9 mouse cellular contexts compared by ENCODE assay signal in genomic region chr14:24311110-24311509, GRCm38 (mm10). TPM values are rescaled to one million over a fixed set of nuclear protein-coding genes. Genes with fewer than 3 reads are reported as not detected.
DNase-seq lines count a peak whose midpoint lies in the region; ATAC-seq and TF ChIP-seq lines count a peak whose summit lies in the region.
"Had no signal": no experiment of that assay in that cellular context is flagged by ENCODE, and none has a peak within 500 bp of the region (broad histone marks: within the 10 kb centered on the region; RNA-seq: fewer than 3 reads in every experiment).

No protein-coding gene starts in this region.

- H3K27ac ChIP-seq in forebrain, postnatal 0 days (ENCODE audit: low read depth, low read length) = no peak overlapping the region
- H3K27ac ChIP-seq in forebrain, embryonic 15.5 days (replicated peaks) = no peak overlapping the region
- H3K27ac ChIP-seq in cerebellum, adult 2 months (ENCODE audit: insufficient read depth, low read length) = no peak overlapping the region
- no peak overlapping the region for H3K27ac ChIP-seq in midbrain, postnatal 0 days (ENCODE audit: low read depth, low read length)
- H3K27ac ChIP-seq in thymus, adult 2 months (ENCODE audit: control insufficient read depth, insufficient read depth, low read length) = no peak overlapping the region

- intact Hi-C loops in gastrocnemius, postnatal 14 days (cut with DNase I; ENCODE audit: low total_unique reads) = no loop called here

- H3K4me3 ChIP-seq in forebrain, postnatal 0 days (ENCODE audit: low read depth, low read length) = no peak overlapping the region
- no peak overlapping the region for H3K4me3 ChIP-seq in forebrain, embryonic 15.5 days
- H3K4me3 ChIP-seq in cerebellum, adult 2 months (replicated peaks; ENCODE audit: insufficient read depth, low read depth, low read length) = no peak overlapping the region
- no peak overlapping the region for H3K4me3 ChIP-seq in midbrain, postnatal 0 days (ENCODE audit: low read depth, low read length)
- no peak overlapping the region for H3K4me3 ChIP-seq in thymus, adult 2 months (ENCODE audit: control insufficient read depth, insufficient read depth, low read length)
- H3K4me3 ChIP-seq: megakaryocyte, embryonic 14.5 days had no signal

- H3K9ac ChIP-seq in forebrain, postnatal 0 days = no peak overlapping the region
- H3K9ac ChIP-seq in forebrain, embryonic 15.5 days (replicated peaks) = no peak overlapping the region
- H3K9ac ChIP-seq in midbrain, postnatal 0 days (replicated peaks; ENCODE audit: low read length, poor library complexity, severe bottlenecking) = no peak overlapping the region

- no peak for TF ChIP-seq POLR2A in cerebellum, adult 2 months (IDR thresholded peaks at IDR 0.05; ENCODE audit: borderline replicate concordance, insufficient read depth, low read length)
- no peak for TF ChIP-seq POLR2A in thymus, adult 2 months (IDR thresholded peaks at IDR 0.05; ENCODE audit: control insufficient read depth, extremely low read depth, insufficient read depth, low read length, poor library complexity)

- TF ChIP-seq CTCF in forebrain, postnatal 0 days (IDR thresholded peaks at IDR 0.05; ENCODE audit: low read depth) = peak; percentile 88
- peak; percentile 71 for TF ChIP-seq CTCF in cerebellum, adult 2 months (IDR thresholded peaks at IDR 0.05; ENCODE audit: borderline replicate concordance, insufficient read depth, low read depth, low read length)
- TF ChIP-seq CTCF in midbrain, postnatal 0 days (IDR thresholded peaks at IDR 0.05) = peak; percentile 93
- TF ChIP-seq CTCF in thymus, adult 2 months (IDR thresholded peaks at IDR 0.05; ENCODE audit: borderline replicate concordance, control insufficient read depth, extremely low read depth, insufficient read depth, low read length, poor library complexity) = no peak

- peak; percentile 66 for DNase-seq in forebrain, postnatal 0 days
- peak; percentile 1 for DNase-seq in MEL-GATA-1-ER (ENCODE audit: extremely low read depth, low read depth)
- peak; percentile 41 to 57 for DNase-seq in cerebellum, adult 2 months
- DNase-seq in gastrocnemius, postnatal 14 days = peak; percentile 38
- peak; percentile 54 to 62 for DNase-seq in layer of hippocampus, postnatal 36 days
- DNase-seq in midbrain, postnatal 0 days (ENCODE audit: low spot score) = peak; percentile 70
- DNase-seq in thymus, adult 2 months = peak; percentile 57

- H3K4me2 ChIP-seq in forebrain, postnatal 0 days (ENCODE audit: low read depth) = no peak overlapping the region
- H3K4me2 ChIP-seq in forebrain, embryonic 15.5 days (replicated peaks) = no peak overlapping the region
- H3K4me2 ChIP-seq in midbrain, postnatal 0 days (ENCODE audit: low read depth, low read length, poor library complexity, severe bottlenecking) = no peak overlapping the region

- no peaks in the 10 kb centered on the region for H3K4me1 ChIP-seq in forebrain, postnatal 0 days (ENCODE audit: insufficient read depth)
- no peaks in the 10 kb centered on the region for H3K4me1 ChIP-seq in forebrain, embryonic 15.5 days
- H3K4me1 ChIP-seq in cerebellum, adult 2 months (ENCODE audit: control insufficient read depth, insufficient read depth, low read length) = no peaks in the 10 kb centered on the region
- no peaks in the 10 kb centered on the region for H3K4me1 ChIP-seq in midbrain, postnatal 0 days (ENCODE audit: insufficient read depth, low read length)
- H3K4me1 ChIP-seq in thymus, adult 2 months (replicated peaks; ENCODE audit: control insufficient read depth, insufficient read depth, low read length) = no peaks in the 10 kb centered on the region
- H3K4me1 ChIP-seq: megakaryocyte, embryonic 14.5 days had no signal

- no peaks in the 10 kb centered on the region for H3K9me3 ChIP-seq in forebrain, postnatal 0 days (ENCODE audit: low read length)
- H3K9me3 ChIP-seq in forebrain, embryonic 15.5 days = no peaks in the 10 kb centered on the region
- no peaks in the 10 kb centered on the region for H3K9me3 ChIP-seq in midbrain, postnatal 0 days (ENCODE audit: low read length)
- H3K9me3 ChIP-seq: megakaryocyte, embryonic 14.5 days had no signal

- WGBS in forebrain, postnatal 0 days = 48% methylated on average over 3 of the region's 3 CpGs
- WGBS in forebrain, embryonic 15.5 days = 43% methylated on average over 3 of the region's 3 CpGs
- WGBS in cerebellum, adult 2 months = 33% methylated on average over 3 of the region's 3 CpGs
- 47% methylated on average over 3 of the region's 3 CpGs for WGBS in midbrain, postnatal 0 days
- 34% methylated on average over 3 of the region's 3 CpGs for WGBS in thymus, adult 2 months

- no peaks in the 10 kb centered on the region for H3K27me3 ChIP-seq in forebrain, postnatal 0 days (ENCODE audit: insufficient read depth, low read length)
- no peaks in the 10 kb centered on the region for H3K27me3 ChIP-seq in forebrain, embryonic 15.5 days
- no peaks in the 10 kb centered on the region for H3K27me3 ChIP-seq in cerebellum, adult 2 months (ENCODE audit: control insufficient read depth, insufficient read depth, low read length)
- H3K27me3 ChIP-seq in midbrain, postnatal 0 days (ENCODE audit: insufficient read depth, low read length) = no peaks in the 10 kb centered on the region
- H3K27me3 ChIP-seq in thymus, adult 2 months (ENCODE audit: control insufficient read depth, insufficient read depth, low read length) = no peaks in the 10 kb centered on the region

- no peak for ATAC-seq in forebrain, postnatal 0 days
- ATAC-seq in forebrain, embryonic 15.5 days (replicated peaks) = no peak
- no peak for ATAC-seq in midbrain, postnatal 0 days (ENCODE audit: low FRiP score)

- no peaks in the 10 kb centered on the region for H3K36me3 ChIP-seq in forebrain, postnatal 0 days (ENCODE audit: insufficient read depth)
- H3K36me3 ChIP-seq in forebrain, embryonic 15.5 days = no peaks in the 10 kb centered on the region
- no peaks in the 10 kb centered on the region for H3K36me3 ChIP-seq in midbrain, postnatal 0 days (ENCODE audit: insufficient read depth, low read length)
- no peaks in the 10 kb centered on the region for H3K36me3 ChIP-seq in thymus, adult 2 months (ENCODE audit: control insufficient read depth, insufficient read depth, low read length)

RNA-seq across cellular contexts. Expression of gene E330034G19Rik, which starts 18.1 kb away (rescaled TPM):
- total RNA-seq in forebrain, postnatal 0 days (2014; rRNA removed) = 0.38 TPM in 1 of 2 replicates, not detected in the other
- polyA plus RNA-seq in forebrain, postnatal 0 days (2015; fragmentation: Nextera tagmentation; extraction: Ambion mirVana) = 0.19 TPM in 1 of 2 replicates, not detected in the other
- not detected in 2 replicates for polyA plus RNA-seq in forebrain, embryonic 15.5 days (2015; fragmentation: Nextera tagmentation; extraction: Ambion mirVana)
- 0.14 and 0.29 TPM in 2 replicates for polyA plus RNA-seq in cerebellum, adult 2 months (2012; rRNA removed)
- total RNA-seq in gastrocnemius, postnatal 14 days (2021) = not detected
- total RNA-seq in layer of hippocampus, postnatal 36 days (2021) = not detected
- total RNA-seq in midbrain, postnatal 0 days (2014; rRNA removed) = not detected in 2 replicates
- polyA plus RNA-seq in midbrain, postnatal 0 days (2015; fragmentation: Nextera tagmentation; extraction: Ambion mirVana) = 0.11 TPM in 1 of 2 replicates, not detected in the other
- not detected in 2 replicates for polyA plus RNA-seq in thymus, adult 2 months (2012; rRNA removed)

Comparison
In these comparisons a context has a peak if more than half of its experiments do, and no peak if none do; other contexts are left out.
1. DNase-seq: peak in every context shown above with its lines; median percentile 70 in midbrain, postnatal 0 days; 66 in forebrain, postnatal 0 days; 58 in layer of hippocampus, postnatal 36 days; 57 in thymus, adult 2 months; 49 in cerebellum, adult 2 months; 38 in gastrocnemius, postnatal 14 days; 1 in MEL-GATA-1-ER.